Mouse (Mus musculus): ENCODE results near the gene Slc4a1ap.

The Slc4a1ap gene

GRCm38 (mm10) chr5:31603766-31604165 is 77.0 kb downstream of the Slc4a1ap start:
- DNase-seq (ENCODE audit: low spot score in 2 of 2): no peak

DNA sequence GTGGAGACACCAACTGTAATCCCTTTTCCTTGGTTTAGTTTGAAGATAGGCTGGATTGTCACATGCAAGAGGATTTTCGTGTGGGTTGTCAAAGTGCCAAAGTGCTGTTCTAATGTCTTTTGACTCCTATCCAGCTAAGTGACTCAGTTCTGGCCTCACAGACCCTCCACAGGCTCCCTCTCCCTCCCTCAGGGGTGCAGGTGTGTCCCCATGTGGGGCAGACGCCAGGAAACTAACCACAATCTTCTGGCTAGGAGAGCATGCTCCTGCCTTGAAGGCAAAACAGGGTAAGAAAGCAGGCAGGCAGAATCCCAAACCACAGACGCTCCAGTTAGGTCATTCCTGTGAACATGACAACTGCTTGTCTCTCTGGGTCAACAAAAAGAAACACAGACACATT is 79.4 kb downstream of the Slc4a1ap start:
- DNase-seq (ENCODE audit: low spot score in 2 of 2): peak; percentile 63 to 69

All from heart, adult 9 months (tissue).